Mouse (Mus musculus) frontal cortex, postnatal 25 days (tissue): ENCODE results near the gene Sept8.

Experiments used
- DNase-seq, 2 experiments: peaks; one replicate each; pipeline ENCODE4 v3.0.0; 2022; ENCODE audit warnings: low spot score in 2 of 2

Gene Sept8

GRCm38 (mm10) chr11:53583151-53583550, 64.1 kb downstream of the Sept8 start:
- DNase-seq, result no peak

GRCm38 (mm10) chr11:53584849-53585248, 65.8 kb downstream of the Sept8 start:
- no peak for DNase-seq

- DNase-seq, result no peak
Measured at GRCm38 (mm10) chr11:53585510-53585909, 66.5 kb downstream of the Sept8 start.

- no peak for DNase-seq
Measured at GRCm38 (mm10) chr11:53588279-53588678, 69.2 kb downstream of the Sept8 start.

GRCm38 (mm10) chr11:53590368-53590768, 71.3 kb downstream of the Sept8 start:
- DNase-seq, result peak; percentile 27 to 29

GRCm38 (mm10) chr11:53591116-53591515, 72.1 kb downstream of the Sept8 start:
- no peak for DNase-seq
